Mouse (Mus musculus): Measurements from ENCODE around the gene Gm21764.
"Not testable (repeated sequence)": the region's sequence is repeated elsewhere in the genome, so short reads cannot be mapped to it uniquely, and the experiment has no call there.

Gm21764 gene

DNA sequence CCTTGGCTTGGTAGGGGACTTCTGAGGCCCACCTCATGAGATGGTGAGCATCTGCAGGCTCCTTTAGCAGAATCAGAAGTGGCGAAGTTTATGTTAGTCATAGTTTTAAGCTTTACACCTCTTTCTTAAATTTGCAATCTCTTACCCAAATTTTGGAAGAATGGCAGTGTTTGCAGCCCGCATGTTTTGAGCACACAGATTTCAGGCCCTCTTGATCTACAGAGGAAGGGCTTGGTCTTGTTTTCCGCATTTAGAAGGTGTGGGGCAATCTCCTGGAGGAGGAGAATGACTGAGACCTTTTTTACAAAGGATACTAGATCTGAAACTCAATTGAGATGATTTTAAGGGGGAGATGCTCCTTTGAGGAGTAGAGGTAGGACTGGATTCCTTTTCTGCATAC lies at the start of gene Gm21764:
Gm21764 (minus strand) TSS at position 101 of the 400 bp plus-strand sequence.
- not testable (repeated sequence) for DNase-seq (ENCODE audit: low read depth)

DNA sequence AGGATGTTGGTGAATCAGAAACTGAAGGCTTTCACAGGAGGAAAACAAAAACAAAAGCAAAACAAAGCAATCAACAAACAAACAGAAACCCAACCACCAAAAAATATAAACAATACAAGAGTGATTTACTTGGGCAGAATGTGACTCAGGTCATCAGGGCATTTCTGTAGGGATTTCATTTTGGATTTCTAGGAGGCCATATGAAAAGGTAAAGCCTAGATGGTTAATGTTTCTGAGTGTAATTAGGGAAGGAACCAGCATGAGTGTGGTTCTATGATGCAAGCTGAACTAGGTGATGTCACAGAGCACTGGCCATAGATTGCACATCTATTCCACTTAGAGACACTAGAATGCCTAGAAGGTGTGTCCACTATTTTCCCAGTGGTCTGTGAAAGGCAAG lies 27.2 kb upstream of the Gm21764 start, which contains the start of gene Ssty1:
Ssty1 (plus strand) TSS at position 301 of the 400 bp plus-strand sequence.
- DNase-seq (ENCODE audit: low read depth) = not testable (repeated sequence)
